Mouse (Mus musculus): ENCODE results near the gene Tmem179b. TPM values are rescaled to one million over a fixed set of nuclear protein-coding genes. Genes with fewer than 3 reads are reported as not detected.
A peak's percentile ranks its signal among the peaks of the same experiment; 100 is the strongest.

The Tmem179b gene
- polyA plus RNA-seq (2012; rRNA removed), result 18.7 and 18.8 TPM in 2 replicates

- H3K27ac ChIP-seq (ENCODE audit: insufficient read depth, low read length), result peak within 1 kb of the TSS; percentile 99
- H3K4me3 ChIP-seq (ENCODE audit: insufficient read depth, low read length), result peak within 1 kb of the TSS; percentile 84
- peak; percentile 95 for TF ChIP-seq POLR2A (IDR thresholded peaks at IDR 0.05; ENCODE audit: extremely low read depth, insufficient read depth, low read length)
- no peak for TF ChIP-seq CTCF (IDR thresholded peaks at IDR 0.05; ENCODE audit: extremely low read depth, insufficient read depth, low read length)
- peaks cover 6% of the 10 kb centered on the region; the same call in 1 of the 2 replicates for H3K4me1 ChIP-seq (ENCODE audit: control insufficient read depth, insufficient read depth, low read length)
Measured at GRCm38 (mm10) chr19:8774086-8774835, at the start of gene Tmem179b. Gene Tmem179b (minus strand): TSS chr19:8774467.

DNA sequence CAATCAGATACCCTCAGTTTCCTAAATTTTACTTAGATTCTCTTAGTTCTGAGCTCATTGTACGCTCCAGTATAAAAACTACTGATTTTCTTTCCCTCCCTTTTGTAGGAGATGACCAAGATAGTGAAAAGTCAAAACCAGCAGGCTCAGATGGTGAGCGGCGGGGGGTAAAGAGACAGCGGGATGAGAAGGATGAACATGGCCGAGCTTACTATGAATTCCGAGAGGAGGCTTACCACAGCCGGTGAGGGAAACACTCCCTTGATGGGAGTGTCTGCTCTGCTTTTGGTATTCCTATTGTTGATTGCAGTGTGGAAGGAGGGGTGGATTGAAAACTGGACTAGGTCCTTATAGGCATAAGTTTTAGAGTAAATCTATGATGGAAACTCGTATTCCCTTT lies 48.4 kb upstream of the Tmem179b start:
- no peak overlapping the region; the same call in 1 of the 2 replicates for H3K4me3 ChIP-seq (ENCODE audit: insufficient read depth, low read length)
- H3K4me1 ChIP-seq (ENCODE audit: control insufficient read depth, insufficient read depth, low read length), result peaks cover 2% of the 10 kb centered on the region; the same call in 1 of the 2 replicates
- H3K27ac ChIP-seq (ENCODE audit: insufficient read depth, low read length), result no peak overlapping the region
- TF ChIP-seq CTCF (IDR thresholded peaks at IDR 0.05; ENCODE audit: extremely low read depth, insufficient read depth, low read length) (no peak), POLR2A (IDR thresholded peaks at IDR 0.05; ENCODE audit: extremely low read depth, insufficient read depth, low read length) (no peak)

DNA sequence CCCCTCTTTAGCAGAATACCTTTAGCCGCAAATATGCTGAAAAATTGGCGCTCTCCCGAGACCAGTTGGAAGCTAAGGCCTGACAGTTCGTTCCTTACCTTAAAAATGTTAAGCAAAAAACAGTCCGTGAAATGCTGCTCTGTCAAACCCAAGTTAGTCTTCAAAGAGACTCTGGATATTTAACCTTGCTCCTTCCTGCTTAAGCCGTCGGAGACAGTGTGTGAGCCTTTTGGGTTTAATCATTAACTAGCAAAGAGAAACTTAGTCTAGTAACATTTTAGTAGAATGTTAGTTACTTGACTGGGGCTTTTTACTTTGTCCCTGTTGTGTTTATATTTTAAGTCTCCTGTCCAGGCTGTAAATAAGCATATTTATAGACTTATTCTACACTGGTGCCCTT lies 46.9 kb upstream of the Tmem179b start:
- Histone ChIP-seq H3K27ac (ENCODE audit: insufficient read depth, low read length) (no peak overlapping the region), H3K4me1 (ENCODE audit: control insufficient read depth, insufficient read depth, low read length) (peaks cover 3% of the 10 kb centered on the region; the same call in 1 of the 2 replicates), H3K4me3 (ENCODE audit: insufficient read depth, low read length) (peak overlapping the region; percentile 68)
- TF ChIP-seq CTCF (IDR thresholded peaks at IDR 0.05; ENCODE audit: extremely low read depth, insufficient read depth, low read length) (no peak), POLR2A (IDR thresholded peaks at IDR 0.05; ENCODE audit: extremely low read depth, insufficient read depth, low read length) (no peak)

DNA sequence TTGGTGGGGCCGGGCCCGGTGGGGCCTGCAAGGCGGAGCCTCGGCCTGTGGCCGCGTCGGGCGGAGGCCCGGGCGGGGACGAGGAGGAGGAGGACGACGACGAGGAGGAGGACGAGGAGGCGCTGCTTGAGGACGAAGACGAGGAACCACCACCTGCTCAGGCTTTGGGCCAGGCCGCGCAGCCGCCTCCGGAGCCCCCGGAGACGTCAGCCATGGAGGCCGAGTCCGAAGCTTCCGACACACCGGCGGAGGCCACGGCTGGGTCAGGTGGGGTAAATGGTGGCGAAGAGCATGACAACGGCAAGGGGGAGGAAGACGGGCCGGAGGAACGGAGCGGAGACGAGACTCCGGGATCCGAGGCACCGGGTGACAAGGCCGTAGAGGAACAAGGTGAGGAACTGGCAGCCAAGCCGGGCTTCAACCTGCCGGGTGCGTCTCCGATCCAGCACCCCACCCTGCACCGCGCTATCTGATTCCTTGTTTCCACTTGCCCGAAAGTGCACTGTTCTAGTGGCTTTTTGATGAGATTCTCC lies 46.2 kb upstream of the Tmem179b start:
- Histone ChIP-seq H3K4me1 (ENCODE audit: control insufficient read depth, insufficient read depth, low read length) (peaks cover 3% of the 10 kb centered on the region; the same call in 1 of the 2 replicates), H3K27ac (ENCODE audit: insufficient read depth, low read length) (peak overlapping the region; percentile 89)
- TF ChIP-seq POLR2A (IDR thresholded peaks at IDR 0.05; ENCODE audit: extremely low read depth, insufficient read depth, low read length) (no peak), CTCF (IDR thresholded peaks at IDR 0.05; ENCODE audit: extremely low read depth, insufficient read depth, low read length) (no peak)

DNA sequence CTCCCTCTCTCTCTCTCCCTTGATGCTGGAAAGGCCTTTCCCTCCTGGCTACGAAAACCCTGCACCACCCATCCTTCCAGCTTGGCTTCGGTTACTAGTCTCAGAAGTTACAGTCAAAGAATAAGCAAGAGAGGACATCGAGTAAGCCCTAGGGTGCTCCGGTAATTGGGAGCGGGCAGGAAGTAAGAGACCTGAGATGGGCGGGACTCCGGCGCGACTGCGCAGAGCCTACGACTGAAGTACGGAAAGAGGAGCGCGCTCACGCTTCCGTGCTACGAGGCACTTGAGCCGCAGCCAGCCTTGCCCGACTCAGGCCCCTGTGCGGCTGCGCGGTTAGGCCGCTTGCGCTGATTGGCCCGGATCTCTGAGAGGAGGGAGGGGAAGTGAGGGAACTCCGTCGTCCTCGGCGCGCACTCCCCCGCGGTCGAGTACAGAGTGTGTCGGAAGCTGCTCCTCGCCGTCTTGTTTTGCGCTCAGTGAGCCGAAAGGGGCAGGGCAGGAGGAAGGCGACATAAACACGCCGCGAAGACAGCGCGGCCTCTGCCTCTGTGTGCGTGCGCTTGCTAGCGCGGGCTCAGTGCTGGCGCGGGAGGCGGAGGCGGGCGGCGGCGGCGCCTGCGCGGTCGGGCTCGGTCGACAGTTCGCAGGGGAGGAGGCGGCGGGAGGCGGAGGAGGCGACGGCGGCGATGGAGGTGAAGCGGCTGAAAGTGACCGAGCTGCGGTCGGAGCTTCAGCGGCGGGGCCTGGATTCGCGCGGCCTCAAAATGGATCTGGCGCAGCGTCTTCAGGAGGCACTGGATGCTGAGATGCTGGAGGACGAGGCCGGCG lies 45.5 kb upstream of the Tmem179b start, which contains the start of gene Hnrnpul2:
Gene Hnrnpul2, plus strand, starts transcription at position 415 of the 828 bp plus-strand sequence.
- peaks cover 3% of the 10 kb centered on the region; the same call in 1 of the 2 replicates for H3K4me1 ChIP-seq (ENCODE audit: control insufficient read depth, insufficient read depth, low read length)
- peak within 1 kb of the TSS; percentile 97 for H3K27ac ChIP-seq (ENCODE audit: insufficient read depth, low read length)
- no peak for TF ChIP-seq CTCF (IDR thresholded peaks at IDR 0.05; ENCODE audit: extremely low read depth, insufficient read depth, low read length)
- TF ChIP-seq POLR2A (IDR thresholded peaks at IDR 0.05; ENCODE audit: extremely low read depth, insufficient read depth, low read length), result peak; percentile 94
- H3K4me3 ChIP-seq (ENCODE audit: insufficient read depth, low read length), result peak within 1 kb of the TSS; percentile 68

More for the DNA sequence above, 46.2 kb upstream of the Tmem179b start:
- peak overlapping the region; percentile 68 for H3K4me3 ChIP-seq (ENCODE audit: insufficient read depth, low read length)

DNA sequence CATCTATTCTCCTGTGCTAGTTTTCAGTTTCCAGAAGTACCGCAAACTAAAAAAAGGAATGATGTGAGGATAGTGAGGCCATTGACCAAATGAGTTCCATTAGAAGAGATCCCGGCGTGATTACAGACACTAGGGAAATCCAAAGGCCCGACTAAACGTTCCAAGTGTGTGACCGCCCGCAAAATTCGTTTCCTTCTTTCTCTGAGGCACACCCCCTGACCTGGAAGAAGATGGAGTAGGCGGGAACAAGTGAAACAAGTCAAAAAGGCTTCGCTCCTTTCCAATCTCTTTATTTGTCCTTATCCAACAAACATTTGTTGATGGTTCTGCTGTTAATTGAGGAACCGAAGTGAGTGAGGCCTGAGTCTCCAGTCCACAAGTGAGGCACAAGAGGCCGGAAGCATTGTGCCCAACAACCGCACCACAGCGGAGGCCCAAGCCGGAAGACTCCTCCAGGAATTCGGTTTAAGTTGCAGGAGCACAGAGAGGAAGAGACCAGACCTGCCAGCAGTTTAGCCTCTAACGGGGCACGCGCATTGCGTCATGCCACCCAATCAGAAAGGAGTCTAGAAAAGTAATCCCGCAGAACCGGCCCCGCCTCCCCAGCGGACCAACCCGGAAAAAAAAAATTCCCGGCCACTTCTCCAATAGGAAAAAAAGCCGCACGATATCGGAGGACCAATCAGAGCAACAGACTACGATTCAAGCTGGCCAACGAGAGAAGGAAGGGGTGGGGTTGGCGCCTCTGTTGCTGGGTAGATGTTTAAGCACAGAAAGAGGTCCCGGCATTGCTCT lies 44.7 kb upstream of the Tmem179b start, which contains the start of gene Ttc9c:
Gene Ttc9c, minus strand, starts transcription at position 533 of the 795 bp plus-strand sequence.
- Histone ChIP-seq H3K27ac (ENCODE audit: insufficient read depth, low read length) (peak within 1 kb of the TSS; percentile 97), H3K4me3 (ENCODE audit: insufficient read depth, low read length) (peak within 1 kb of the TSS; percentile 68), H3K4me1 (ENCODE audit: control insufficient read depth, insufficient read depth, low read length) (peaks cover 3% of the 10 kb centered on the region; the same call in 1 of the 2 replicates)
- TF ChIP-seq CTCF (IDR thresholded peaks at IDR 0.05; ENCODE audit: extremely low read depth, insufficient read depth, low read length) (no peak), POLR2A (IDR thresholded peaks at IDR 0.05; ENCODE audit: extremely low read depth, insufficient read depth, low read length) (peak; percentile 94)

DNA sequence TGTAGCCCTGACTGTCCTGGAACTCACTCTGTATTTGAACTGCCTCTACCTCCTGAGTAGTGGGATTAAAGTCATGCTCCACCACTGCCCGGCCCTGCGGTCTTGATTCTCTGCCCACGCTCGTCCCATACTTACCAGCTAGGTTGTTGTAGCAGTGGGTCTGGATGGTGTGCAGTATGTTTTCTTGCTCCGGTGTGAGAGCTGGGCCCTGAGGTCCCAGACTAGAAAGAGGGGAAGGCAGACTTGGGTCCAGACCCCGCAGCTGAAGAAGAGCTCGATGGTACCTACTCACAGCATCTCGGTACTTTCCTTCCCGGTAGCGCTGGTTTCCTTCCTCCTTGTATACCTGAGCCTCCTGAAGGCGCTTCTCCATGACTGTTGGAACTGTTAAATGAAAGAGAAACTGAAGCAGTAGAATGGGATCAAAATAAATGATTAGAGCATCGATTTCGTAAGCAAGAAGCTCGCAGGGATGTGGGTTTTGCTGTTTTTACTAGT lies 44.1 kb upstream of the Tmem179b start:
- peak overlapping the region; percentile 68 for H3K4me3 ChIP-seq (ENCODE audit: insufficient read depth, low read length)
- peaks cover 3% of the 10 kb centered on the region; the same call in 1 of the 2 replicates for H3K4me1 ChIP-seq (ENCODE audit: control insufficient read depth, insufficient read depth, low read length)
- TF ChIP-seq POLR2A (IDR thresholded peaks at IDR 0.05; ENCODE audit: extremely low read depth, insufficient read depth, low read length) (no peak), CTCF (IDR thresholded peaks at IDR 0.05; ENCODE audit: extremely low read depth, insufficient read depth, low read length) (no peak)
- no peak overlapping the region for H3K27ac ChIP-seq (ENCODE audit: insufficient read depth, low read length)

GRCm38 (mm10) chr19:8817001-8817400 lies 42.7 kb upstream of the Tmem179b start:
- Histone ChIP-seq H3K4me1 (ENCODE audit: control insufficient read depth, insufficient read depth, low read length) (peaks cover 3% of the 10 kb centered on the region; the same call in 1 of the 2 replicates), H3K27ac (ENCODE audit: insufficient read depth, low read length) (no peak overlapping the region), H3K4me3 (ENCODE audit: insufficient read depth, low read length) (no peak overlapping the region)
- no peak for TF ChIP-seq CTCF (IDR thresholded peaks at IDR 0.05; ENCODE audit: extremely low read depth, insufficient read depth, low read length)
- TF ChIP-seq POLR2A (IDR thresholded peaks at IDR 0.05; ENCODE audit: extremely low read depth, insufficient read depth, low read length), result no peak

Measured in cortical plate, adult 2 months (tissue).